Mouse (Mus musculus) stomach, embryonic 14.5 days (tissue): ENCODE data around the gene Serbp1. TPM values are rescaled to one million over a fixed set of nuclear protein-coding genes. Genes with fewer than 3 reads are reported as not detected.

Source experiments
- ATAC-seq: fragments of 200-750 bp; cut with Nextera tagmentation; 2 replicates; pipeline ENCODE4 v1.8.0; 2017; ENCODE audit warnings: low read depth, moderate TSS enrichment; ENCODE audit not compliant: insufficient number of reproducible peaks, insufficient read depth, low FRiP score
- H3K27ac ChIP-seq: fragments of 300-500 bp; sonication (generic); 2 replicates; pipeline ENCODE4 v1.5.1; 2014; ENCODE audit warnings: mild to moderate bottlenecking, low read length, moderate library complexity, mixed read lengths
- H3K27me3 ChIP-seq: fragments of 300-500 bp; sonication (generic); 2 replicates; pipeline ENCODE4 v1.6.1; 2014; ENCODE audit warnings: low read length, control low read depth, mixed read lengths; ENCODE audit not compliant: control insufficient read depth, insufficient read depth
- H3K36me3 ChIP-seq: fragments of 300-500 bp; sonication (generic); 2 replicates; pipeline ENCODE4 v1.6.1; 2014; ENCODE audit warnings: mild to moderate bottlenecking, control low read depth, low read length, moderate library complexity, mixed read lengths; ENCODE audit not compliant: control insufficient read depth, insufficient read depth
- H3K4me1 ChIP-seq: fragments of 300-500 bp; sonication (generic); 2 replicates; pipeline ENCODE4 v1.6.1; 2014; ENCODE audit warnings: low read length, control low read depth, mixed read lengths; ENCODE audit not compliant: control insufficient read depth, insufficient read depth
- H3K4me2 ChIP-seq: fragments of 300-500 bp; sonication (generic); replicated peaks from 2 replicates; pipeline ENCODE4 v1.6.1; 2014; ENCODE audit warnings: low read depth, low read length, control low read depth
- H3K4me3 ChIP-seq: fragments of 300-500 bp; sonication (generic); 2 replicates; pipeline ENCODE4 v1.5.1; 2014; ENCODE audit warnings: low read depth, low read length, control low read depth
- H3K9ac ChIP-seq: fragments of 300-500 bp; sonication (generic); replicated peaks from 2 replicates; pipeline ENCODE4 v1.6.1; 2014; ENCODE audit warnings: low read depth, mild to moderate bottlenecking, control low read depth, low read length, moderate library complexity, mixed read lengths
- H3K9me3 ChIP-seq: fragments of 300-500 bp; sonication (generic); 2 replicates; pipeline ENCODE4 v1.6.1; 2016; ENCODE audit warnings: low read depth, low read length, control low read depth; ENCODE audit not compliant: control insufficient read depth
- WGBS: fragments of 180-500 bp; shearing (Covaris S2); extraction: QIAGEN DNeasy Blood & Tissue Kit; methylation state at CpG from one replicate; pipeline ENCODE4 v1.1.7; 2014; 5-methylcytosine and 5-hydroxymethylcytosine counted together
- polyA plus RNA-seq: library from polyadenylated mRNA; unstranded; fragments of >200 nt; fragmentation: Nextera tagmentation; extraction: Ambion mirVana; gene quantifications from 2 replicates; pipeline ENCODE4 v1.2.1, GENCODE M21; 2014

Serbp1 gene
- polyA plus RNA-seq, 1 experiment from 2014 or later, result 414 TPM

DNA sequence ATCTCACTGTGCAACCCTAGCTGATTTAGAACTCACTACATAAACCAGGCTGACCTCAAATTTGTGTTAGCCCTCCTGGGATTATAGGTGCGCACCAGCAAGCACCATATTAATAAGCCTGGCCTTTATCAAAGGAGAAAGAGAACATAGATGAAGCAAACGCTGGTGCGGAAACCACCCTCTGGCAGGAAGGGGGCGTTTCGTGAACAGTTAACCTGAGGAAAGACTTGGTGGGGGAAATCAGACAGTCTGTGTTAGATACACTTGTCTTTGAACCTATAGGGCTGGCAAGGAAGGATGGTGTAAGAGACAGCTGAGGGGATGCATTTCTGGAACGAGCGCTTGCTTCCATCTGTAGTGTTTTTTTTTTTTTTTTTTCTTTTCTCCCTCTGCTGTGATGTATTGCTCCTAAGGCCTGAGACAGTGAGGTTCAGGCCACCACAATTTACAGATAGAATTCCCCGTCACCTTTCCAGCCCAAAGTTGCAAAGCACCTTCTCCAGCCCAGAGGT lies 79.9 kb downstream of the Serbp1 start:
- no peak overlapping the region for H3K9ac ChIP-seq
- WGBS, result 74% methylated on average over 8 of the region's 8 CpGs
- no peak overlapping the region for H3K4me3 ChIP-seq
- no peaks in the 10 kb centered on the region for H3K4me1 ChIP-seq
- H3K4me2 ChIP-seq, result no peak overlapping the region
- H3K9me3 ChIP-seq, result no peaks in the 10 kb centered on the region
- ATAC-seq, result no peak
- no peaks in the 10 kb centered on the region for H3K36me3 ChIP-seq
- H3K27me3 ChIP-seq, result no peaks in the 10 kb centered on the region
- no peak overlapping the region for H3K27ac ChIP-seq

DNA sequence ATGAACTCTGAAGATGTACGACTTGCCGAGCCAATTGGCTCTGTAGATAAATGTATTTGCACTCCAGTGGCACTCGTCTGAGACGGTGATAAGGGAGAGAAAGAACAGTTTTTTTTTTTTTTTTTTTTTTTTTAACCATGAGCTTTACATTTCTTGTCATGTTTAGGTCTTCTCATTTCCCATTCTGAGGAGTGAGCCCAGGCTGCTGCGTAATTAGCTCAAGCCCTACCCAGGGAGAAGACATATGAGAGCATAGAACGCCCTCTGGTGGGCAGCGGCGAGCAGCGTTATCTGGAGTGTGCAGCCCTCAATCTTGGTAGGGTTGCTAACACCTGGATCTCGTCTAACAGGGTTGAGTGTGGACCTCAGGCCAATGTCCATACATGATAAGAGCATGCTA lies 80.5 kb downstream of the Serbp1 start:
- no peak overlapping the region for H3K27ac ChIP-seq
- no peaks in the 10 kb centered on the region for H3K9me3 ChIP-seq
- 22% methylated on average over 10 of the region's 10 CpGs for WGBS
- H3K4me1 ChIP-seq, result no peaks in the 10 kb centered on the region
- H3K4me3 ChIP-seq, result no peak overlapping the region
- H3K9ac ChIP-seq, result no peak overlapping the region
- ATAC-seq, result peak; percentile 67; the same call in 1 of the 2 replicates
- no peaks in the 10 kb centered on the region for H3K27me3 ChIP-seq
- no peak overlapping the region for H3K4me2 ChIP-seq
- no peaks in the 10 kb centered on the region for H3K36me3 ChIP-seq

DNA sequence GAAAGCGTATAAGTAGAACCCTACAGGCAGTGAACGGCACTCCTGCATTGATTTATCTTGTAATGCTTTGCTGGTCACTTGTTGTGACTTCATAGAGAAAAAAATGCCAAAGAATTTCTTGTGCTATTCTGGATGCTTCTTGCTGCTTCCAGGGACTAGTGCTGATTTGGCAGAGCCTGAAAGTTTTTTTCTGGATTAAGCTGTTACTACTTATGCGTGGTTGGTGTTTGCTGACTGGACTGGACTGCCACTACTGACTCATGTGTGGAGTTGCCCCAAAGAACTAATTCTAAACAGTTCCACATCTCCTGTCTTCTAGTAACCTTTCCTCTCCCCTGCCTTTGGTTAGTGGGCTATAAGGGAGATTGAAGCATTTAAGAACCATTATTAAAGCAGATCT lies 85.8 kb downstream of the Serbp1 start:
- Histone ChIP-seq H3K27ac (no peak overlapping the region), H3K4me2 (no peak overlapping the region), H3K36me3 (no peaks in the 10 kb centered on the region), H3K4me3 (no peak overlapping the region), H3K9me3 (no peaks in the 10 kb centered on the region), H3K9ac (no peak overlapping the region), H3K27me3 (no peaks in the 10 kb centered on the region), H3K4me1 (no peaks in the 10 kb centered on the region)
- ATAC-seq, result no peak
- WGBS, result 77% methylated on average over 3 of the region's 3 CpGs

DNA sequence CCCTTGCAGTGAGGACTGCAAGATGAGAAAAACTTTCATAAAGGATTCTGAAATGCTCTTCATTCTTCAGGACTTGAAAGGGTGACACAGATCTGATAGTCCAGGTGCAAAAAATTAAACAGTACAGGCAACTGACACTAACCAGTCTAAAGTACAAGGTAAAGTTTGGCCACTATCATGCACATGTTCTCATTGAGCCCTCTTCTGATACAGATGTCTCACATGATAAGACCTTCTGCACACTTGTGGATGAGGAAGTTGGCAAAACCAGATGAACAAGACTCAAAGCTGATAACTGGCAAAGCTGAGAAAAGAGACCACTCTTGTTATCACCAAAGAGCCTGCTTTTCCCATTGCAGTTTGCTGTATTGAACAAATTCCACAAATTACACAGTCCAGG lies 100.0 kb downstream of the Serbp1 start:
- Histone ChIP-seq H3K9me3 (no peaks in the 10 kb centered on the region), H3K27me3 (no peaks in the 10 kb centered on the region), H3K4me1 (no peaks in the 10 kb centered on the region), H3K4me2 (no peak overlapping the region), H3K36me3 (no peaks in the 10 kb centered on the region), H3K4me3 (no peak overlapping the region), H3K9ac (no peak overlapping the region), H3K27ac (no peak overlapping the region)
- no peak for ATAC-seq

DNA sequence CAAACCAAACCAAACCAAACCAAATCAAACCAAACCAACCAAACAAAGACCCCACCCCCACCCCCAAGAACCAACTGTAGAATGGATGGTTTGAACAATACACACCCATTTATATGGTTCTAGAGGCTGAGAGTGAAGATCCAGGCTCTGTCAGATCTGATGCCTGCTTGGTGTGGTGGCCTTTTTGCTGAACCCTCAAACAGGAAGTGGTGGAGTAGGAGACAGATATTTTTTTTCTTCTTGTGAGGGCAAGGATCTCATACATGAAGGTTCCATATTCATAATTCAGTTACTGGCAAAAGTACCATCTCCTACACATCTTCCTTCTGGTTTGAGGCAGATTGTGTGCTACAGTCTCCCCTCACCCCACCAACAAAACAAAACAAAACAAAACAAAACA lies 101.5 kb downstream of the Serbp1 start:
- Histone ChIP-seq H3K27me3 (no peaks in the 10 kb centered on the region), H3K27ac (no peak overlapping the region), H3K4me1 (no peaks in the 10 kb centered on the region), H3K36me3 (no peaks in the 10 kb centered on the region), H3K9me3 (no peaks in the 10 kb centered on the region), H3K4me2 (no peak overlapping the region), H3K9ac (no peak overlapping the region), H3K4me3 (no peak overlapping the region)
- no peak for ATAC-seq

Other genes starting within 250 kb of the Serbp1 start
- 12.7 and 13.0 TPM in 2 replicates for gene Gadd45a, start 200.7 kb upstream of the Serbp1 start, polyA plus RNA-seq
- gene Il12rb2, start 138.0 kb downstream of the Serbp1 start, polyA plus RNA-seq, result 0.11 TPM in 1 of 2 replicates, not detected in the other